Mouse (Mus musculus) heart, adult 9 months (tissue): ENCODE results near the gene Rab11fip5.

Experiments used
- DNase-seq, 2 experiments: peaks; one replicate each; pipeline ENCODE4 v3.0.0; 2022; ENCODE audit warnings: low spot score in 2 of 2

Gene Rab11fip5

DNA sequence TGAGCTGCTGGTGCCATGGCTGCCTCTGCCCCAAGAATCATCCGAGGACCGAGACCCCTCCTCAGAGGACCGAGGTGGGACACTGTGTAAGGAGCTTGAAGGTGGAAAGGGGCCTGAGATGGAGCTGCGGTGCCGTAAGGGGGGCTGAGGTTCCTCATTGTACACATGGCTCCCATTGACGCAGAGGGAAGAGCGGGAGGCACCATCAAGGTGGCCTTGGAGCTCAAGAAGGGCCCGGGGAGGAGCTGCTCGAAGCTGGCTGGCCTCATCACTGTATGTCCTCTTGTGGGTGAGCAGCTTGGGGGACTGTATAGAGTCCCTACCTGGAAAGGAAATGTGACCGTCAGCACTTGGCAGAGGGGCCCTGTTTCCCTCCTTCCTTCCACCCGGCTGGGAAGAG, 26.3 kb downstream of the Rab11fip5 start:
- DNase-seq, result no peak

DNA sequence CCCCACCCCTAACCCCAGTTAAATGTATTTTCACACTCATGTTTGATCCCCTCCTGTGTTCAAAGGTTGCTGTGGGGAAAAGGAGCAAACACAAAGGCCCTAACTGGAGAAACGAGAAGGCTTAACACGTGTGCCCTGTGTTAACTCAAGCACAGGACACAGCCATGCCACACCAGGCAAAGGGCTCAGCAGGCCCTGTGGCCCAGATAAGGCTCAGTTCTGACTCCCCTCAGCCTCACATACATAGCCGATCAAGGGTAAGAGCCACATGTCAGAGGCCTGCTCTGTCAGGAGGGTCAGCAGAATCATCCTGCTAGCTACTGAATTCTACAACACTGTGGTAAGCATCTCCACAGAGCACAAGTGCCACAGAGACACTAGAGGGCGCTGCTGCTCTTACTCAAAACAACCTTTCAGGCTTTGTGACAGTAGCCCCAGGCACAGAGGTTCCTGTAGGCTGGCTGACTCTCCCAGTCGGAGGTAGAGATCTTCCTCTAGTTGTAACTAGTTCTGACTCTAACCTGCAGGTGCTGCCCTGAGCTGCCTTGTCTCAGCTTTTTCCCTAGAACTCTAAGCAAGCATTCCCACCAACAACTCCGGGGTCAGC, 28.3 kb downstream of the Rab11fip5 start:
- peak; percentile 69 to 83 for DNase-seq

DNA sequence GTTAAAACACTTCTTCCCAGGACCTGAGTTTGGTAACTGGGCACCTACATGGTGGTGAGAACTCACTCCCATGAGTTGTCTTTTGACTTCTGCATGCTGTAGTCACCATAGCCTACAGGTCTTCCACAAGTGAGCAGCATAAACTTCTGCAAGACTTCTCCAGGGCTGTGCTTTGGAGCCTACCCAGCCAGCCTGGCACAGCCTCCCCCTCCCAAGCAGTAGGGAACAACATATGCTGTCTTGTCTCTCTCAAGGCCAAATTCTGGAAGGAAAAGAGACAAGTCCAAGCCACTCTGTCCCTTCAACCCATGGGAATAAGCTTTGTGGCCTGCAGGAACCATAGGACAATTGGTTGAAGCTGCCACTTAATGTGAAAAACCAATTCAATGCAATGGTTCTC, 29.5 kb downstream of the Rab11fip5 start:
- DNase-seq, result no peak

DNA sequence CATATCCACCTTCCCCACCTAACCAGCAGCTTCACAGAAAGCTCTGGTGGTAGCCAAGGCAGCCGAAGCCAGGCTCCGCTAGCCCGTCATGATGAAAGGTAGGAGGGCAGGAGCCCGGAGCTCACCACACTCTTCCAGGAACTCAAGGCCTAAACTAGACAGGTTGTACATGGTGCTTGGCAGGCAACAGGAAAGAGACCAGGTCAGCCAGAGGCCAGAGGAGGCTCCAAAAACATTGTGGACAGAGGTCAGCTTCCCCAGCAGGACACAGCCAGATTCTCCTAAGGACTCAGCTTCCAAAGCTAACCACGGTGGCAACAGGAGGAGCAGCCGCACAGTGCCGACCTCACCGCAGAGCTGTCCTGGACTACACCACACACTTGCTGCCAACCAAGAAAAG, 31.4 kb downstream of the Rab11fip5 start:
- DNase-seq, result no peak

DNA sequence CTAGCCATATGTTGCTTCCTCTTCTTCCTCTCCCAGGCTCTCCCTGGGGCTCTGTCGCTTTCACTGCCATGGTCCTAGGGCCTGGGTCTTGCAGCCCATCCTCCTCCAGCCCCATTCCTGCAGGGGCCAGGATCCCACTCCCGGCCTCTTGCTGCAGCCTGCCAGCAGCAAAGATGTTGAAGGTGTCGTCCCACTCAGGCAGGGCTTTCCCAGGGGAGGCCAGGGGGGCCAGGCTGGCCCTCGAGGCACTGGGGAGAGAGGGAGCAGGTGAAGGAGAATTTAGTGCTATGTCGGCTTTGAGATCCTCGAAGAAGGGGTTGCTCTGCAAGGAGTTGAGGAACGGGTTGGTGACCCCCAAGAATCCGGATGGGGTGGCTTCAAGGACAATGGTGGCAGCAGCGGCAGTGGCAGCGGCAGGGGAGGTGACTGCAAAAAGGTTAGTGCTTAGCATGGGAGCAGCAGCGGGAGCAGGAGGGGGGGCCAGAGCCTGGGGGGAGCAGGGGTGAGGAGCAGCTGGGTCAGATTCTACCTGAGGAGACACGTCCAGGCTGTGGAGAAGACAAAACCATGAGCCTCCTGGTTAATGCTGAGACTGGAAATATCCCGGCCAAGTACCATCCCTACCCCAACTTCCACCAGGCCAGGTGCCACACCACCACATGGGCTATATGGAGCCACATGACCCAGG, 32.5 kb downstream of the Rab11fip5 start:
- no peak for DNase-seq

DNA sequence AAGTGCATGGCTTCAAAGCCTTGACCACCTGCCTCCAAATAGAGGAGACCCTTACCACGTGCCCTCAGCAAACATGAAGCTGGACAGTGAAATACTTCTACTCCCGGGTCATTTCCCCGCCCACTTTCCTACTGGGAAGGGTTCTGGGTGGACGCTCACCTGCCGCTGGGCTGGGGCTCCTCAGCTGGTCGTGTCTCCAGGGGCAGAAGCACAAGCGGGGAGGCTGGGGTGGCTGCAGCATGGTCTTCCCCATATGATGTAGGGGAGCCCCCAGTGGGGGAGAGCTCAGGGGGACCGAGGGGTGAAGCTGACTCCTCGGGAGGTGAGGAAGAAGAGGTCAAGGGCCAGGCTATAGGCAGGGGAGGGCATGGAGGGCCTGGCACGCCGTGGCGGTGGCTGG, 34.2 kb downstream of the Rab11fip5 start:
- DNase-seq, result no peak

DNA sequence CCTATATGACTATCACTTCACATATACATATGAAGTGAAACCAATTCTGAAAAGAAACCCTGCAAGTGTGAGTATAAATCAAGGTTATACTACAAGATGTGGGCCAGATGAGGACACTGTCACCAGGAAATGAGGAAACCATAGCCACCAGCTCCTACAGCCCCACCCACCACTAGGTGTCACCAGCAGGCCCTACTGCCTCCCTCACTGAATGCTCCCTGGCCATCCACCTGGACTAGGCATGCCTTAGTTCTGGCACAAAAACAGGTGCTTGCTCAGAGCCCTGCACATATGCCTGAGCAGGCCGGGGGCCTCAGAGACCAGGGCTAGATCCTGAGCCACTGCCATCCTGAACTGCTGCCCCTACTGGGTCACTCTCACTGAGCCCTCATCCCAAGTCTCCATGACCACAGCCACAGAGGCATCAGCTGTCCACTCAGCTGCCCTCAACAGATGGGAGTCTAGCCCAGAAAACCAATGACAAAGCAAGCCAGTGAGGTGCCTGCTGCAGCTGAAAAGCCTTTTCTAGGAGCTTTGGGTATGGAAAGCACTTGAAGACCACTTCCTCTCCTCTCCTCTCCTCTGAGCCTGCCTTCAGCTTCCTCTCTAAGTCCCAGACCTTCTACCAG, 35.0 kb downstream of the Rab11fip5 start:
- DNase-seq, result no peak

DNA sequence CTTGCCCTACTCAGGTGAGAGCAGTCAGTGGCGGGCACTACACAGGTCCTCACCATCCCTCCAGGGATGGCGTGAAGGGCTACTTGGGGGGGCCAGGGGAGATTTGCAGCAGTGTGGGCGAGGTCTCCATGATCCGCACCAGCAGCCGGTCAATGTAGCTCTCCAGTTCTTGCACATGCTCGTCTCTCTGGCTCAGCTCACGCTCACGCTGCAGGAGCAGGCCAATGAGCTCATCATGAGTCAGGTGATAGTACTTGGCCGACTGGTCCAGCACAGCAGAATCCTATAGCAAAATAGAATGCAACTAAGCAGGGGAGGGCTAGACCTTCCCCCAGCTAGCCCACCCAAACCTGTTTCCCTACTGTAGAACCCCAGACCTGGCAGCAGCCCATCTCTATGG, 37.5 kb downstream of the Rab11fip5 start:
- no peak for DNase-seq

DNA sequence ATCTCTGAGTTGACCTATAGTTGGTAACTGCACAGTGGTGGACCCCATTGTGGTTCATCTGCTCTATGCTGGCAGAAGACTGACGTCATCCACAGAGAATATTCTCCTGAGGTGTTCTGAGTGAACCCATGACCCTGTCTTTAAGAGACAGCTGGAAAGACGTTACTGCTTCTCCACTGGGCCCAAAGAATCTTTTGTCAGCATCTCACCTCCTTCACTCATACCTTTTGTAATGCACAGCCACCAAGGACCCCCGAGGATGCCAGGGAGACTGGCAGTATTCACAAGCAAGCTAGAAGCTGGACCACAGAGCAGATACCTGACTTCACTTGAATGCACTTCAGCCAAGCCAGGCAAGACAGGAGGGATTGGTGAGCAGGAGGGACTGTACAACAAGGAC, 39.1 kb downstream of the Rab11fip5 start:
- DNase-seq, result no peak

DNA sequence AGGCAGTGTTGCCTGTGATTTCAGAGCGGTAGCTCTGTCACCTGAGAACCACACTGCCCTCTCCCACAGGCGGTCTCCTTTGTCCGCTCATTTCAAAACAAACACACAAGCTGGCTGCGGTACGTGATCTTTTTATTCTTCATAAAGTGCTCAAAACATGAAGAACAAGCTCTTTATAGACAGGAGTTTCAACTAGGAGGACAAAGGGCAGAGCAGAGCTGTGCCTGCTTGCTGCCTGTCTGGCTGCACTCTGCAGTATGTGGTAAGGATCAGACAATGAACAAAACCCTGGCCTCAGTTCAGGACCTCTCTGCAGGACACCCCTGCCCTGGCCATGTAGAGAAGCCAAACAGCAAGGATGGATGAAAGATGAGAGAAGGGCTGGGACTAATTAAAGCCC, 39.6 kb downstream of the Rab11fip5 start:
- no peak for DNase-seq

DNA sequence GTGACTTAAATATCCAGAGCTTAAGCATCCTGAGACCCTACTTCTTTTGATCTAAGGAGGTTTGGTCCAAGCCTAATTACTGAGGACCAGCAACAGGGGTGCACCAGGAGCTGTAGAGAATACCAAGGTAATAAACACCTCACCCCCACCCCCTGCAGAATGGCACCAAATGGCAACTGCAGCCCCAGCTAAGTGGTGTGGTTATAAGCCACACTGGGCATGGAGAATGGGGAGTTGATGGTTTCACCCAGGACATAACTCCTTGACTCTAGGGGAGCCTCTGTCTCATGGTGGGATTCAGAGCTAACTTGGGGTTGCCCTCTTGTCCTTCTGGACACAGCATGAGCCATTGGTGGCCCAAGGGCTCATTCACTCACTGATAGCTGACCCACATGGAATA, 40.2 kb downstream of the Rab11fip5 start:
- no peak for DNase-seq

DNA sequence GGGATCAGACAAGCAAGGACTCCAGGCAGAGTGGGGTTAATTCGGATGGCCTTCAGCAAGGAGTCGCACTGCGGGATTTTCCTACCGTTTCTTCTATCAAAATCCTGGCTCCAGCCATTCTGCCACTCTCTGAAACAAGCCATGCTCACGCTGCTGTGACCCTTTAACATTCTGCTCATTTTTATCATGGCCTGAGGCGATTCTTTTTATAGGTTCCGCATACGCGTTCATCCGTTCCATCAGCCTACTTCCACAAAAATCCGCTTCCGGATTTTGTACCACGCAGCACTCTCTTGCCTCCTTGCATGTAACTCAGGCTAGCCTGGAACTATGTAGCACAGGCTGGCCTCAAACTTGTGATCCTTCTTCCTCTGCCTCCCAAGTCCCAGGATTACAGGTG, 40.7 kb downstream of the Rab11fip5 start:
- DNase-seq, result no peak

DNA sequence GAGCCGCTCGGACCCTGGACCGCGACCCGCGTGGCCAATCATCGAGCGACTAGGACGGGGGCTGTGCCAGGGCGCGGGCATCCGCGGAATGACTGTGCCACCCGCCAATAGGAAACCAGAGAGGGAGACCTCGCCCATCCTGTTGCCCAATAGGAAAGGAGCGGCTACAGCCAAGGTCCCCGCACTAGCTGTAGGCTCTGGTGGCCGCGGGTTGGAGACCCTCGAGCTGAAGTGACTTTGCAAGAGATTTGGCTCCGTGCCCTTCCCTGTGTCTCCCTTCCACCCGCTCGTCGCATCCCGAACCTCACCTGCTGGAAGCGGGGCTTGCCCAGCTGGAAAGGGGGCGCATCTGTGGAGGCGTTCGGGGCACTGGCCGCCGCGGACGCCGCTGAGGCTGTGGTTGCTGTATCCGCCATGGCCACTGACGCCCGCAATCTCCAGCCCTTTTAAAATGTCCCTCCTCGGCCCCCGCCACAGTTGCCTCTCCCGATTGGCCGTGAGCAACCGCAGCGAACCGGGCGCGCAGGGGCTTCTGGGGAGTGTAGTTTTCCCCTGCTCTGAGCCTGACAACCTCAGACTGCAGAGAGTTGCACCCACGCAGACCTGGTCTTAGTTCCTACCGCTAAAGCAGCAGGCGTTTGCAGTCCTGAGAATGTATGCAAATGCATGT, 41.3 kb downstream of the Rab11fip5 start, which contains the start of gene Sfxn5:
Gene Sfxn5 (minus strand): TSS at position 423 of the 670 bp plus-strand sequence.
- peak; percentile 96 to 98 for DNase-seq

DNA sequence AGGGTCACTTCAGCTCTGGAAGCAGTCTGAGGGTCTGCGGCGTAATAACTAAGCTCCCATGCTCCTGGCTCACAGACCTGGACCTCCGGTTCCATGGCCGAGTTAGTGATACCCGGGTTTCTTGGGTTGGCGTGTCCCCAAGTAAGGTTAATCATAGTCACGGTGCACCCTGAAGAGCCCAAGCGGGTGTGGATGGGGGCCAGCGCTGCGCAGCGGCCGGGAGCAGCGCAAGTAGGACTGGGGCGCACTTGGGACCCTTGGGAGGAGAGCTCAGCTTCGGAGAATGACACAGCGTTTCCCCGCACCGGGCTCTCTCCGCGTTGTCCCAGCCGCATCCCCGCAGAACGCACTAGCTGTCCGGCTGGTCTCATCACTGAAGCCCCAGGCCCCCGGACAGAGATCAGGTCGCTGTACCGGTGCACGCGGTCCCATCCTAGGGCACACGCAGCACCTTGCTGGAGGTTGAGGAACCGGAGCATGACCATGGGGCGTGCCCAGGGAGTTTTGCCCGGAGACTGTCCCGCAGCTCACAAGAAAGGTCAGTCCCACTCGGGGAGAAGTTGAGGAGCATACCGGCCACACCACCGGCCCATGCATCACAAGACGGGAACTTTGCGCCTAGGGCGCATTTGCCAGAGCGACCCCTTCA, 42.0 kb downstream of the Rab11fip5 start:
- DNase-seq, result peak in 1 of 2 experiments; percentile 36

DNA sequence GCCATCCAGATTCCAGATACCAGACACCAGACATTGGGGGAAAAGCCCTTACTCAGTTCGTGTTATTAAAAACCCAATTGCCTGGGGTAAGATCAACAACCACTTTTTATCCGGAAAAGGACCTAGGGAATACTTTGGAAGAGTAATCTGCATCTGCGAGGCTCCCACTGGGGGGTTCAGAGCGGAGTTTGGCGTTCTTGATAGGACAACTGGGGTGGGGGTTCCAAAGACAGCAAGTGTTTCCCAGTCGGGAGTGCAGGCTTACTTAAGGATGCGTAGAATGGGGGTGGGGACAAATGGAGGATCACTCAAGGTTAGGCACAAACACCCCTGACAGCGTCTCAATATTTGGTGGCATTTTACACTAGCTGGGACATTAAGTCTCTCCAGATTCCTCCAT, 42.7 kb downstream of the Rab11fip5 start:
- no peak for DNase-seq

DNA sequence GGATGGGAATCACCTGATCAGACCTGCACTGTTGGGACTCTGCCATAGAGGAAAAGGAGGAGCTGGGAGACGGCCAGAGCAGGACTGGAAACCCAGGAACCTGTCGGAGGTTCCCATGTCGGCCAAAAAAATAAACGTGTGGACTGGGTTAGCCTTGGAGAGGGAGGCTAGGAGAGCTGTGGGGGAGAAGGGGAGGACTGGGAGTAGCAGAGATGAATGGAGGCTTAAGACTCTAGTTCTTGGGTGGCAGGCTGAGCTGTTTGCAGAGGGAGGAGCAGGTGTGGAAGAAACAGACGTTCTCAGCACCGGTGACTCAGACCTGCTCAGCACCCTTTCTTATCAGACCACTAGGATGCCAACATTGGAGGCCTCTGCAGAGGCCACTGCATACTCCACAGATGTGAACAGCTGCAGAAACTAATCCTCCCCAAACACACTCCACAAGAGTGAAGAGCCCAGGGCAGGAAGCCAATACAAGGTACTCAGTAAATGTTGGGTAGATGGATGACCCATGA, 43.2 kb downstream of the Rab11fip5 start:
- DNase-seq, result no peak

DNA sequence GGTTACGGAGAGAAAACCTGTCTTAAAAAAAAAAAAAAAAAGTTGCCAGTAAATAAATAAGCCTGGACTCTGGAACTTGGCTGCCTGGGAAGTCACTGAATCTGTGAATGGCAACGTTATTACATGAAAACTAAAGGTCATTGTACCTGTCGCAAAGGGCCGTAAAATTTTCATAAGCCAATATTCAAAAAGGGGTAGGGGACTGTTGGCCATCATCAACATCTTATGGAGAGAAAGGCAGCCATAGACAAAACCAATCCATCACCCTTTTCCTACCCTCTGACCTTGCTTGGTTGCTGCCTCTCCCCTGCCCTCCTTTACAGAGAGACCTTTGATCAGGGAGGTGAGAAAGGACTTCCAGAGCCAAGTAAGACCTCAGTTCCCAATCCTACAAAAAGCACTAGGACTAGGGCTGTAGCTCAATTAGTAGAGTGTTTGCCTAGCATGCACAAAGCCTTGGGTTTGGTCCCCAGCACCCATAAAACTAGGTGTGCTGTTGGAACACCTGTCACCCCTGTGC, 44.7 kb downstream of the Rab11fip5 start:
- no peak for DNase-seq

DNA sequence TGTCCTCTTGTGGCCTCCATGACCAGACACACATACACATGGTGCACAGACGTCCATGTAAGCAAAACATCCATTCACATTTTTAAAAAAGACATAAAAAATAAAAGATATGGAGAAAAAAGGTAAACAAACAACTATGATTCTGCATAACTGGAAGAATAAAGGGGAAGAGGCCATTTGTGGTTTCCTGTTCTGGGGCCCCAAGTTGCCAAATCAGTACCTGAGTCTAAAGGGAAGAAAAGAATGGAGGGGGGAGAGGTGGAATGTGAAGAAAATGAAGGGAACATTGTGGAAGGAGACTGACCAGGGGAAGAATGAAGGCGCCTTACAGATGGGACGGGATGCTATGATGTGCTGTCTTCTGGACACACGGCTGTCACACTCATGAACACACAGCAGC, 47.9 kb downstream of the Rab11fip5 start:
- DNase-seq, result no peak

DNA sequence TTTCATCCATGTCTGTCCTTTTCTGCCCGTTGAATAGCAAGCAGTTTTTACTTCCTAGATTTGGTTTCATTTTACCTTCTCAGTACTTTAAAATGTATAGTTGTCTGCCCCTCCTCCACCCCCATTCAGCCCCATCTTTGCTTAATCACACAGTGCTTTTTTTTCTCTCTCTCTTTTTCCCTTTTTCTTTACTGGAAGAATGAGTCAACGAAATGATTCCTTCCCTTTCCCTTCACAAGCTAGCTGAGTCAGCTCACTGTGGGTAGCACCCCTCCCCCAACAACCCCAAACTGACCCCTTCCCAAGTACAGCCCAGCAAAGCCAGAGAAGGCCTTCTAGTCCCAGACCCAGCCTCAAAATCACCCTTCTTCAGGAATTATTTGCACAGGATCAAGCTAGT, 49.3 kb downstream of the Rab11fip5 start:
- no peak for DNase-seq

DNA sequence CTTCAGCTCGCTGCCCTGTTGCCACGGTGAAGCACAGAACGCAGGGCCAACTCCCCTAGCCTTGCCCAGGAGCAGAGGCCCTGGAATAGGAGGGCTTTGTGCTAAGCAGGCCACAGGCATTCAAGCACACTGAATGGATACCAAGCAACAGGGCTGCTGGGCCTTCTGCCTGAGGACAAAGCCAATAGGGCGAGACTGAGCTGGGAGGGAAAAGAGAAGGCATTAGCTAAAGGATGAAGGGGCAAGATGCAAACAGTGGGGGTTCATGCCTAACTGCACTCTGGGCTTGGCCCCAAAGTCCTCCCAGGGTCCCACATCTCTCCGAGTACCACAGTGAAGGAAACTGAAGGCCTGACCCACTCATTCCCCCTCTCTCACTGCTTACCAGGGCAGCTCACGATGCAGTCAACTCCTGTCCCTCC, 54.0 kb downstream of the Rab11fip5 start:
- DNase-seq, result no peak

DNA sequence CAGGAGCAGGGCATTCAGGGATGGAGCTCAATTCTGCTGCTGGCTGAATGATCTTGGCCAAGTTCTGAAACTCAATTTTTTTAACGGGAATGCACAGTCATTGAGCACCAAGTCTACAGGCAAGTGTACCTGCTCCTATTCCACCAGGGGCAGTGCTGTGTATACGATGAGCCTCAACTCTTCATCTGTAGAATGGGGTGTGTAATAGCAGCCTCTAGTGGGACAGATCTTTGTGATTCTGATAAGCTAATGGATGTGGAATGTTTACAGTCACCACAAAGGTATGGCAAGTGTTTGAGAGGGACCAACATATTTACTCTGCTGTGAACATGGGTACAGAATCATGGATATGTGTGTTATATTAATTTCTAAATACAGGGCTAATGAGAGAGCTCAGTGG, 58.2 kb downstream of the Rab11fip5 start:
- no peak for DNase-seq
